Mouse (Mus musculus) neutrophil, adult 65 days (primary cell): ENCODE results near the gene Tspan4. TPM values are rescaled to one million over a fixed set of nuclear protein-coding genes. Genes with fewer than 3 reads are reported as not detected.

Source experiments
- total RNA-seq: library from RNA; stranded (reverse); gene quantifications from 2 replicates; pipeline ENCODE4 v1.2.4, GENCODE M21; 2023

Gene Tspan4
- 1.5 and 3.1 TPM in 2 replicates for total RNA-seq

GRCm38 (mm10) chr7:141475011-141475804, at the start of gene Tspan4, which contains the start of gene Polr2l:
Tspan4 (plus strand) TSS chr7:141475240.
Polr2l (minus strand) TSS chr7:141475132.

GRCm38 (mm10) chr7:141429310-141429709, 45.7 kb upstream of the Tspan4 start, which contains the start of gene Cend1:
Cend1 (minus strand) TSS chr7:141429491.

GRCm38 (mm10) chr7:141437178-141438120, 37.6 kb upstream of the Tspan4 start, which contains the start of gene Slc25a22:
Slc25a22 (minus strand) TSS chr7:141437892.

GRCm38 (mm10) chr7:141443828-141444237, 31.2 kb upstream of the Tspan4 start, which contains the start of gene Pidd1:
Pidd1 (minus strand) TSS chr7:141444025.

GRCm38 (mm10) chr7:141447110-141447991, 27.7 kb upstream of the Tspan4 start, which contains the start of gene Rplp2:
Rplp2 (plus strand) TSS chr7:141447370.

GRCm38 (mm10) chr7:141454967-141455551, 20.0 kb upstream of the Tspan4 start, which contains the start of gene Pnpla2:
Pnpla2 (plus strand) TSS chr7:141455198.

GRCm38 (mm10) chr7:141460391-141461113, 14.5 kb upstream of the Tspan4 start, which contains the start of gene Cracr2b:
Cracr2b (plus strand) TSS chr7:141461094.

GRCm38 (mm10) chr7:141467230-141468030, 7.6 kb upstream of the Tspan4 start, which contains the start of gene Cd151:
Cd151 (plus strand) TSS chr7:141467392.

GRCm38 (mm10) chr7:141539556-141540311, 64.7 kb downstream of the Tspan4 start, which contains the start of gene Chid1:
Chid1 (minus strand) TSS chr7:141539857.

Other genes starting within 250 kb of the Tspan4 start
- 89.4 and 114 TPM in 2 replicates for gene Phrf1, start 246.5 kb upstream of the Tspan4 start, total RNA-seq
- gene Irf7, start 208.8 kb upstream of the Tspan4 start, total RNA-seq = 21.6 and 37.9 TPM in 2 replicates
- not detected in 2 replicates for gene Cdhr5, start 198.5 kb upstream of the Tspan4 start, total RNA-seq
- not detected in 2 replicates for gene Sct, start 196.1 kb upstream of the Tspan4 start, total RNA-seq
- not detected in 2 replicates for gene Drd4, start 183.2 kb upstream of the Tspan4 start, total RNA-seq
- 24.8 and 29.7 TPM in 2 replicates for gene Deaf1, start 147.6 kb upstream of the Tspan4 start, total RNA-seq
- gene Tmem80, start 147.5 kb upstream of the Tspan4 start, total RNA-seq = 7.0 and 7.4 TPM in 2 replicates
- 0.47 and 0.66 TPM in 2 replicates for gene Eps8l2, start 136.4 kb upstream of the Tspan4 start, total RNA-seq
- gene Taldo1, start 83.0 kb upstream of the Tspan4 start, total RNA-seq = 730 and 774 TPM in 2 replicates
- gene Gatd1, start 61.1 kb upstream of the Tspan4 start, total RNA-seq = 15.3 and 17.2 TPM in 2 replicates
- not detected in 2 replicates for gene Cend1, start 45.7 kb upstream of the Tspan4 start, total RNA-seq
- gene Slc25a22, start 37.3 kb upstream of the Tspan4 start, total RNA-seq = 10.3 and 12.4 TPM in 2 replicates
- gene Pidd1, start 31.2 kb upstream of the Tspan4 start, total RNA-seq = 7.9 and 11.7 TPM in 2 replicates
- gene Rplp2, start 27.9 kb upstream of the Tspan4 start, total RNA-seq = 574 and 716 TPM in 2 replicates
- gene Pnpla2, start 20.0 kb upstream of the Tspan4 start, total RNA-seq = 113 and 121 TPM in 2 replicates
- 5.1 and 7.2 TPM in 2 replicates for gene Cracr2b, start 14.1 kb upstream of the Tspan4 start, total RNA-seq
- 9.1 and 14.0 TPM in 2 replicates for gene Cd151, start 7.8 kb upstream of the Tspan4 start, total RNA-seq
- gene Polr2l, start 108 bp upstream of the Tspan4 start, total RNA-seq = 8.3 and 8.5 TPM in 2 replicates
- gene Chid1, start 64.6 kb downstream of the Tspan4 start, total RNA-seq = 16.3 and 17.7 TPM in 2 replicates
- 76.8 and 96.1 TPM in 2 replicates for gene Ap2a2, start 86.9 kb downstream of the Tspan4 start, total RNA-seq
- gene Muc6, start 180.1 kb downstream of the Tspan4 start, total RNA-seq = 0.07 and 0.16 TPM in 2 replicates
- gene Muc2, start 215.1 kb downstream of the Tspan4 start, total RNA-seq = 0.86 and 0.95 TPM in 2 replicates